Mouse (Mus musculus): ENCODE measurements around the gene Cacng4.
A peak's percentile ranks its signal among the peaks of the same experiment; 100 is the strongest.

Cacng4 gene

GRCm38 (mm10) chr11:107794547-107795269 lies at the start of gene Cacng4:
TSS of gene Cacng4 (minus strand) at chr11:107794557.
- no peak for DNase-seq

GRCm38 (mm10) chr11:107833351-107834040 lies 39.1 kb upstream of the Cacng4 start:
- DNase-seq, result no peak

GRCm38 (mm10) chr11:107817196-107817595 lies 22.8 kb upstream of the Cacng4 start:
- DNase-seq, result no peak

- DNase-seq, result no peak
Measured at GRCm38 (mm10) chr11:107812941-107813648, 18.7 kb upstream of the Cacng4 start.

- DNase-seq, result no peak
Measured at GRCm38 (mm10) chr11:107812429-107812828, 18.1 kb upstream of the Cacng4 start.

- peak; percentile 15 to 19 for DNase-seq
Measured at GRCm38 (mm10) chr11:107808508-107808907, 14.2 kb upstream of the Cacng4 start.

GRCm38 (mm10) chr11:107806058-107806457 lies 11.7 kb upstream of the Cacng4 start:
- no peak for DNase-seq

GRCm38 (mm10) chr11:107801946-107802345 lies 7.6 kb upstream of the Cacng4 start:
- DNase-seq, result no peak

- no peak for DNase-seq
Measured at GRCm38 (mm10) chr11:107799331-107799730, 5.0 kb upstream of the Cacng4 start.

GRCm38 (mm10) chr11:107796346-107796745 lies 2.0 kb upstream of the Cacng4 start:
- DNase-seq, result no peak

- DNase-seq, result no peak
Measured at GRCm38 (mm10) chr11:107795384-107796035, 1.2 kb upstream of the Cacng4 start.

GRCm38 (mm10) chr11:107794103-107794493 lies 259 bp downstream of the Cacng4 start:
- no peak for DNase-seq

- no peak for DNase-seq
Measured at GRCm38 (mm10) chr11:107793200-107794102, 906 bp downstream of the Cacng4 start.

- no peak for DNase-seq
Measured at GRCm38 (mm10) chr11:107792136-107792535, 2.2 kb downstream of the Cacng4 start.

GRCm38 (mm10) chr11:107785761-107786160 lies 8.6 kb downstream of the Cacng4 start:
- no peak for DNase-seq

GRCm38 (mm10) chr11:107785288-107785687 lies 9.1 kb downstream of the Cacng4 start:
- no peak for DNase-seq

GRCm38 (mm10) chr11:107783861-107784754 lies 10.2 kb downstream of the Cacng4 start:
- DNase-seq, result no peak

GRCm38 (mm10) chr11:107782591-107782990 lies 11.8 kb downstream of the Cacng4 start:
- no peak for DNase-seq

GRCm38 (mm10) chr11:107778859-107779258 lies 15.5 kb downstream of the Cacng4 start:
- no peak for DNase-seq

GRCm38 (mm10) chr11:107777487-107777886 lies 16.9 kb downstream of the Cacng4 start:
- no peak for DNase-seq

- no peak for DNase-seq
Measured at GRCm38 (mm10) chr11:107773312-107773711, 21.0 kb downstream of the Cacng4 start.

Measured in B cell, adult 2 months (primary cell).